Mouse (Mus musculus) G1E (cell line): ENCODE measurements around the gene Hmox1.

ENCODE experiments used
- CTCF ChIP-seq: IDR thresholded peaks from 2 replicates; pipeline ENCODE4 v1.5.1; 2012; ENCODE audit warnings: low read depth, low read length, inconsistent platforms, mixed read lengths
- GATA1 ChIP-seq: IDR thresholded peaks from 2 replicates; pipeline ENCODE4 v1.6.1; 2012; ENCODE audit warnings: borderline replicate concordance, low read length, inconsistent platforms, mixed read lengths
- TAL1 ChIP-seq: conservative IDR thresholded peaks from 2 replicates; pipeline ENCODE4 v1.6.1; 2012; ENCODE audit warnings: low read depth, low read length, inconsistent platforms, mixed read lengths

DNA sequence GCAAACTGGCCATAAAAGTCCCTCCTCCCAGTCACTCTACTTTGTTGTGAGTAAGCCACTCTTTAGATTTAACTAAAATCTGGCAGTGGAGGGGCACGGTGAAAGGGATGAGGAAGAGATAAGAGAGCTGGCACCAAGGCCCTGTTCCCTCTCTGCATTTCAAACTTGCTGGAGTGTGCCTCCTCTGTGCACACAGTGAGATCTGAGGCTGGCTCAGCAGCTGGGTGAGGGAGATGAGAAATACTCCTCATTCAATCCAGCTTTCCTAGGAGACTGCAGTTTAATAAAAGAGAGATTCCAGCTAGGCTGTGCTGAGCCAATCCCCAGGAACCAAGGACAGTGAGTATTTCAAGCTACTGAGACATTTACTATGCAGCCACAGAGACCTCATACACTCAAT, 42.3 kb downstream of the Hmox1 start:
- TF ChIP-seq TAL1 (no peak), GATA1 (no peak), CTCF (no peak)
